29 mouse cellular contexts compared by ENCODE assay signal in the genomic region with DNA sequence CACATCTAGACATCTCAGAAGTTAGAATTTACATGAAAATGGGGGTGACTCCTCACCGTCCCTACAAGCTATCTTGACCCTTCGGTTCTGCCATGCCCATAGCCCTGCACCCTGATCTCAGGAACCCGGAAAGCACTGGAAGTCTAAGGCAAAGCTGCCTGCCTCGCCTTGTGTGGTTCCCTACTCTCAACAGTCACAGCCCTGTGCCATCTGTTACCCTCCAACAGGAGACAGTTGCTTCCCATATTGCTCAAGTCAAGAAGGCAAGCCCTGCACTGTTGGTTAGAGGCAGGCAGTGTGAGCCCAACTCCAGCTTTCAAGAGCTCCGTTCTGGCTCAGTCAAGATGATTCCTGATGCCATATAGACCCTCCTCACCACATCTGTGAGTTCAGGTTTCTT. TPM values are rescaled to one million over a fixed set of nuclear protein-coding genes. Genes with fewer than 3 reads are reported as not detected.
DNase-seq lines count a peak whose midpoint lies in the region; ATAC-seq lines count a peak whose summit lies in the region.
"Had no signal": no experiment of that assay in that cellular context is flagged by ENCODE, and none has a peak within 500 bp of the region (broad histone marks: within the 10 kb centered on the region; RNA-seq: fewer than 3 reads in every experiment).

No protein-coding gene starts in this region.

- peak; percentile 58 for DNase-seq in heart, adult 11 months
- DNase-seq in heart, adult 9 months (ENCODE audit: low spot score in 2 of 2), result no peak
- peak; percentile 59 to 76 for DNase-seq in cerebellum, adult 18-20 months
- DNase-seq in cerebellum, postnatal 10 days, result peak; percentile 35 to 50
- no peak for DNase-seq in liver, embryonic 11.5 days (ENCODE audit: low spot score)
- DNase-seq in frontal cortex, postnatal 36 days (ENCODE audit: low spot score in 2 of 2), result no peak
- DNase-seq: adrenal gland, postnatal 25 days; embryo, embryonic 11 days; gastrocnemius, postnatal 25 days; heart, adult 18-20 months; heart, postnatal 4 days; kidney, postnatal 14 days; liver, embryonic 13.5 days; lung, adult 2 months; lung, postnatal 10 days; thymus, adult 2 months; thymus, postnatal 36 days had no signal

- no peaks in the 10 kb centered on the region for H3K9me3 ChIP-seq in liver, embryonic 11.5 days (ENCODE audit: control insufficient read depth, low read length)
- H3K9me3 ChIP-seq: embryonic facial prominence, embryonic 12.5 days; hindbrain, embryonic 13.5 days; liver, embryonic 13.5 days; midbrain, embryonic 13.5 days; neural tube, embryonic 13.5 days had no signal

- WGBS in liver, embryonic 11.5 days, result 79% methylated on average over 5 of the region's 5 CpGs

- H3K4me1 ChIP-seq in liver, embryonic 11.5 days (replicated peaks; ENCODE audit: control insufficient read depth, insufficient read depth, low read length), result no peaks in the 10 kb centered on the region
- H3K4me1 ChIP-seq: embryonic facial prominence, embryonic 12.5 days; liver, embryonic 13.5 days had no signal

- no peak overlapping the region for H3K4me2 ChIP-seq in liver, embryonic 11.5 days
- H3K4me2 ChIP-seq: embryonic facial prominence, embryonic 12.5 days; heart, embryonic 12.5 days; hindbrain, embryonic 13.5 days; liver, embryonic 13.5 days; midbrain, embryonic 13.5 days; neural tube, embryonic 13.5 days had no signal

- H3K36me3 ChIP-seq in liver, embryonic 11.5 days (ENCODE audit: control insufficient read depth, insufficient read depth, low read length), result no peaks in the 10 kb centered on the region
- H3K36me3 ChIP-seq: embryonic facial prominence, embryonic 12.5 days; heart, embryonic 12.5 days; hindbrain, embryonic 13.5 days; liver, embryonic 13.5 days; midbrain, embryonic 13.5 days; neural tube, embryonic 13.5 days had no signal

- no peak overlapping the region for H3K9ac ChIP-seq in liver, embryonic 11.5 days (ENCODE audit: low read depth, low read length)
- H3K9ac ChIP-seq: embryonic facial prominence, embryonic 12.5 days; heart, embryonic 12.5 days; hindbrain, embryonic 13.5 days; liver, embryonic 13.5 days; midbrain, embryonic 13.5 days; neural tube, embryonic 13.5 days had no signal

- no peak overlapping the region for H3K27ac ChIP-seq in liver, embryonic 11.5 days (ENCODE audit: low read depth, low read length)
- H3K27ac ChIP-seq: embryonic facial prominence, embryonic 12.5 days; hindbrain, embryonic 13.5 days; liver, embryonic 13.5 days; macrophage; midbrain, embryonic 13.5 days; neural tube, embryonic 13.5 days had no signal

- peaks cover 8% of the 10 kb centered on the region for H3K27me3 ChIP-seq in liver, embryonic 11.5 days (replicated peaks; ENCODE audit: control insufficient read depth, insufficient read depth, low read length)
- H3K27me3 ChIP-seq: embryonic facial prominence, embryonic 12.5 days; neural tube, embryonic 13.5 days had no signal

- no peak overlapping the region for H3K4me3 ChIP-seq in liver, embryonic 11.5 days (ENCODE audit: low read depth, low read length)
- H3K4me3 ChIP-seq: embryonic facial prominence, embryonic 12.5 days; heart, embryonic 12.5 days; hindbrain, embryonic 13.5 days; liver, embryonic 13.5 days; midbrain, embryonic 13.5 days; neural tube, embryonic 13.5 days had no signal

- no peak for ATAC-seq in activated CD4-positive, CD25-positive, alpha-beta regulatory T cell, adult 4 months
- ATAC-seq in liver, embryonic 11.5 days (replicated peaks; ENCODE audit: low FRiP score), result no peak
- ATAC-seq: CD4-positive, CD25-positive, alpha-beta regulatory T cell, adult 4 months; intestine, postnatal 0 days; midbrain, embryonic 13.5 days had no signal

RNA-seq across cellular contexts. Expression of gene Lep, which starts 48.4 kb away (rescaled TPM):
- polyA plus RNA-seq in activated CD4-positive, CD25-positive, alpha-beta regulatory T cell, adult 4 months (2017; shearing (Covaris generic)), result not detected
- not detected in 2 replicates for polyA plus RNA-seq in liver, embryonic 11.5 days (2014; fragmentation: Nextera tagmentation; extraction: Ambion mirVana)
- polyA plus RNA-seq: CD4-positive, CD25-positive, alpha-beta regulatory T cell, adult 4 months; embryonic facial prominence, embryonic 12.5 days; heart, embryonic 12.5 days; heart, postnatal 0 days; hindbrain, embryonic 13.5 days; intestine, postnatal 0 days; kidney, embryonic 14.5 days; limb, embryonic 14.5 days; liver, embryonic 13.5 days; macrophage; midbrain, embryonic 13.5 days; neural tube, embryonic 13.5 days had no signal

Comparison
In these comparisons a context has a peak if more than half of its experiments do, and no peak if none do; other contexts are left out.
1. DNase-seq: peak in heart, adult 11 months (single experiment), cerebellum, adult 18-20 months (2 of 2) and cerebellum, postnatal 10 days (2 of 2); none in heart, adult 9 months (0 of 2), liver, embryonic 11.5 days (single experiment) and frontal cortex, postnatal 36 days (0 of 2).